Mouse (Mus musculus) liver, embryonic 14.5 days (tissue): ENCODE measurements around the gene Nck1.

Source experiments
- CTCF ChIP-seq: IDR thresholded peaks from 2 replicates; pipeline ENCODE4 v1.5.1; 2016; ENCODE audit warnings: antibody characterized with exemption, low read depth, control low read depth
- EP300 ChIP-seq: IDR thresholded peaks from 2 replicates; pipeline ENCODE4 v1.6.1; 2016; ENCODE audit warnings: antibody characterized with exemption, low read depth

- TF ChIP-seq CTCF (no peak), EP300 (no peak)
Measured at GRCm38 (mm10) chr9:100590462-100590861, 44.5 kb upstream of the Nck1 start.
